Mouse (Mus musculus): ENCODE data around the gene Dstyk.

GRCm38 (mm10) chr1:132472537-132472936 lies 55.2 kb downstream of the Dstyk start:
- TF ChIP-seq POLR2A (IDR thresholded peaks at IDR 0.05; ENCODE audit: low read depth, low read length), result no peak
- TF ChIP-seq CTCF (IDR thresholded peaks at IDR 0.05; ENCODE audit: extremely low read depth, insufficient read length, insufficient replicate concordance, low read depth, low read length), result no peak

Measured in small intestine, adult 2 months (tissue).